Mouse (Mus musculus) testis, adult 2 months (tissue): ENCODE measurements at regions not wholly inside any gene's neighbourhood (a gene's known extent, or its start where the extent isn't known, plus 50 kb on each side); places are given as distances from the start of the nearest gene placed in this dataset.

ENCODE experiments used
- CTCF ChIP-seq: fragments of 200-500 bp; IDR thresholded peaks from 2 replicates; pipeline ENCODE4 v1.5.1; 2012; ENCODE audit warnings: low read depth, mild to moderate bottlenecking, inconsistent platforms, low read length, moderate library complexity; ENCODE audit not compliant: control insufficient read depth, insufficient read depth, insufficient replicate concordance
- POLR2A ChIP-seq: fragments of 200-500 bp; IDR thresholded peaks from 2 replicates; pipeline ENCODE4 v1.6.1; 2012; ENCODE audit warnings: low read depth, mild to moderate bottlenecking, inconsistent platforms, low read length, moderate library complexity; ENCODE audit not compliant: control insufficient read depth

DNA sequence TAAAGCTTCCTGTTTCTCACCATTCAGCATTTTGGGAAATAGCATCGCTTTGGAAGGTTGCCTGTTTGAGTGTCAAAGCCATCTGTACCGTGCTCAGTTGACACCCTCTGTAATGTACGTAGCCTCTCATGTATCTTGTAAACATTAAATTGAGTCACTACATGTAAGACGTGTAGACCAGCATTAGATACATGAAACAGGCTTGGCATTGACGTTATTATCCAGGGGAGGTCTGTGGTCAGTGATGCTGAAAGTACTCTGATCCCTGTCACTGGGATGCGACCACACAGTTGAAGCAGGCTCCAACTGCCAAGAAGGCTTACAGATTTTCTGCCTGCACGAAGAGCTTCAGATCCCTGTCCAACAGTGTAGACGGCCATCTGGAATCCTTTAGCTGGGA is 872.3 kb upstream of the Lrrc6 start:
- TF ChIP-seq CTCF = no peak
- no peak for TF ChIP-seq POLR2A
